Mouse (Mus musculus): Measurements from ENCODE around the gene Vcpkmt.

DNA sequence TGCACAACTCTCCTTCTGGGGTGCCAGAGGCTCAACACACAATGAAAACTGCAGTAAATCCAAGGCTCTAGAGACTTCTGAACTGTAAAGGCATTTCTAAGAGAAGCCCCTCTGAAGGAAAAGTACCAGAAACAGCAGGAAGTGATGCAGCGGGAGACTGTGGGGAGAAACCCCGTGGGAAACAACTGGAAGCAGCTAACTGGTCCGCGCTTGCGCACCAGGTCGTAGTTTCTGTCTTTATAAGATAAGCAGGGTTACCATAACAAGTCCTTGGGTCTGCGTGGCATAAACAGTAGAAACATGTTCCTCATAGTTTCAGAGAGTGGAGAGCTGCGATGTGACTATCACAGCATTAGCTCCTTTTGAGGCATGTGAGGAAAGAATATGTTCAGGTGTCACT is 41.2 kb downstream of the Vcpkmt start:
- TF ChIP-seq POLR2A (IDR thresholded peaks at IDR 0.05; ENCODE audit: insufficient read depth, low read length) (no peak), CTCF (IDR thresholded peaks at IDR 0.05; ENCODE audit: low read depth, low read length) (no peak), EP300 (IDR thresholded peaks at IDR 0.05; ENCODE audit: insufficient read depth, low read depth, low read length) (no peak)

Data from ES-Bruce4 (cell line).